Mouse (Mus musculus): ENCODE measurements around the gene Rhog. TPM values are rescaled to one million over a fixed set of nuclear protein-coding genes. Genes with fewer than 3 reads are reported as not detected.
A peak's percentile ranks its signal among the peaks of the same experiment; 100 is the strongest.
"Not testable (repeated sequence)": the region's sequence is repeated elsewhere in the genome, so short reads cannot be mapped to it uniquely, and the experiment has no call there.

Gene Rhog
- polyA plus RNA-seq, 1 experiment, result 62.6 TPM

DNA sequence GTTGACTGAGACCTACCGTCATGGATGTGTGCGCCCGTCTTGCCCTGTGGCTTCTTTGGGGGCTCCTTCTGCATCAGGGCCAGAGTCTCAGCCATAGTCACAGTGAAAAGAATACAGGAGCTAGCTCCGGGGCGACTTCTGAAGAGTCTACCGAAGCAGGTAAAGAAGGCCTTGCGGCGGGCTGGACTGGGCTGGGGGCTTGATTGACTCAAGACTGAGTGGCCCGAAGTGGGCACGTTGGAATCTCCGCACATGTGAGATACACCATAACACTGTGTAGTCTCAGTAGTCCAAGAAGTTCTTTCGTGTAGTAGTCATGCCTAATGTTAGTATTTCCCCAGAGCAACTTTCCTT lies 12.5 kb upstream of the Rhog start:
- Histone ChIP-seq H3K79me2 (ENCODE audit: control insufficient read depth, insufficient read depth) (peaks cover 4% of the 10 kb centered on the region), H3K4me2 (ENCODE audit: low read depth) (peak overlapping the region; percentile 66), H3ac (ENCODE audit: control insufficient read depth, insufficient read length) (no peak overlapping the region), H3K36me3 (ENCODE audit: control insufficient read depth, insufficient read depth) (no peaks in the 10 kb centered on the region), H3K4me3 (peak overlapping the region; percentile 34), H3K27me3 (ENCODE audit: control insufficient read depth, insufficient read depth, insufficient read length) (no peaks in the 10 kb centered on the region)
- TF ChIP-seq TCF3 (IDR thresholded peaks at IDR 0.05; ENCODE audit: insufficient read length, low read depth), result no peak
- no peak for TF ChIP-seq TCF12 (IDR thresholded peaks at IDR 0.05; ENCODE audit: insufficient read depth, poor library complexity, severe bottlenecking)
- no peak for TF ChIP-seq MYOG (IDR thresholded peaks at IDR 0.05; ENCODE audit: control insufficient read depth in 1 of 3, insufficient read depth in 1 of 3, insufficient read length in 2 of 3, low read depth in 2 of 3)
- TF ChIP-seq SRF (IDR thresholded peaks at IDR 0.05; ENCODE audit: control insufficient read depth, insufficient read length, low read depth), result no peak
- no peak for TF ChIP-seq POLR2A (IDR thresholded peaks at IDR 0.05; ENCODE audit: insufficient read length, low read depth)
- no peak for TF ChIP-seq POLR2AphosphoS2 (IDR thresholded peaks at IDR 0.05; ENCODE audit: insufficient read length, low read depth)
- TF ChIP-seq REST (IDR thresholded peaks at IDR 0.05; ENCODE audit: insufficient read depth, insufficient read length), result no peak
- no peak for TF ChIP-seq E2F4 (IDR thresholded peaks at IDR 0.05; ENCODE audit: insufficient read depth)
- no peak for TF ChIP-seq CEBPB (IDR thresholded peaks at IDR 0.05; ENCODE audit: insufficient read depth, poor library complexity, severe bottlenecking)
- no peak for TF ChIP-seq USF1 (IDR thresholded peaks at IDR 0.05; ENCODE audit: low read depth)
- no peak for TF ChIP-seq MAX (IDR thresholded peaks at IDR 0.05; ENCODE audit: low read depth)
- no peak for TF ChIP-seq MYOD1 (IDR thresholded peaks at IDR 0.05; ENCODE audit: control insufficient read depth in 1 of 3, insufficient read length in 2 of 3, low read depth in 2 of 3)

- TF ChIP-seq REST (IDR thresholded peaks at IDR 0.05; ENCODE audit: insufficient read depth, insufficient read length), result no peak
- TF ChIP-seq POLR2A (IDR thresholded peaks at IDR 0.05; ENCODE audit: insufficient read length, low read depth), result peak; percentile 45
- TF ChIP-seq E2F4 (IDR thresholded peaks at IDR 0.05; ENCODE audit: insufficient read depth), result no peak
- TF ChIP-seq TCF3 (IDR thresholded peaks at IDR 0.05; ENCODE audit: insufficient read length, low read depth), result no peak
- no peak for TF ChIP-seq MAX (IDR thresholded peaks at IDR 0.05; ENCODE audit: low read depth)
- peak in 1 of 3 experiments; percentile 16 for TF ChIP-seq MYOD1 (IDR thresholded peaks at IDR 0.05; ENCODE audit: control insufficient read depth in 1 of 3, insufficient read length in 2 of 3, low read depth in 2 of 3)
- no peak for TF ChIP-seq CEBPB (IDR thresholded peaks at IDR 0.05; ENCODE audit: insufficient read depth, poor library complexity, severe bottlenecking)
- peak; percentile 37 for TF ChIP-seq POLR2AphosphoS2 (IDR thresholded peaks at IDR 0.05; ENCODE audit: insufficient read length, low read depth)
- peak in 1 of 3 experiments; percentile 33 for TF ChIP-seq MYOG (IDR thresholded peaks at IDR 0.05; ENCODE audit: control insufficient read depth in 1 of 3, insufficient read depth in 1 of 3, insufficient read length in 2 of 3, low read depth in 2 of 3)
- no peak for TF ChIP-seq SRF (IDR thresholded peaks at IDR 0.05; ENCODE audit: control insufficient read depth, insufficient read length, low read depth)
- no peak for TF ChIP-seq USF1 (IDR thresholded peaks at IDR 0.05; ENCODE audit: low read depth)
- no peak for TF ChIP-seq TCF12 (IDR thresholded peaks at IDR 0.05; ENCODE audit: insufficient read depth, poor library complexity, severe bottlenecking)
- H3K36me3 ChIP-seq (ENCODE audit: control insufficient read depth, insufficient read depth), result no peaks in the 10 kb centered on the region
Measured at GRCm38 (mm10) chr7:102267601-102268394, 11.9 kb upstream of the Rhog start, which contains the start of gene Stim1. Stim1 (plus strand) TSS chr7:102267806.

DNA sequence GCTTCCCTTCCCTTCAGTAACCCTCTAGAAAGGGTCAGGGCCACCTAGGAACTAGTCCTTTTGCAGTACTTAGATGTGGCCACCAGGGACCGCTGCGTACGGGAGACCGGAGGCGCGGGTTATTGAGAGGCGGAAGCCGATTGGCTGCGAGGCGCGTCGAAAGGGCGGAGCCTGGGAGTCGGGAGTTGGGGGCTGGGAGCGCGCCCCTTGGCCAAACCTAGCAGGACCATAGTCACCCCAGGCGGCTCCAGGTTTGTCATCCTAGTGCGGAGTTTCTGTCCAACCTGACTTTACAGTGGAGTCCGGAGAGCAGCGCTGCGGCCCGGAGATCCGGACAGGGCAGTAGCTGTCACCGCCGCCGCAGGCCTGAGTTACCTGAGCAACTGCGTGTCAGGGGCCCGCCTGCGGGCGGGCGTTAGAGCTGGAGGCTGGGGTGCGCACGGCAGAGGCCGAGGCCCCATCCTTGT lies 11.3 kb upstream of the Rhog start:
- peak overlapping the region; percentile 34 for H3K4me3 ChIP-seq
- H3ac ChIP-seq (ENCODE audit: control insufficient read depth, insufficient read length), result peak overlapping the region; percentile 77
- TF ChIP-seq TCF12 (IDR thresholded peaks at IDR 0.05; ENCODE audit: insufficient read depth, poor library complexity, severe bottlenecking) (no peak), MYOD1 (IDR thresholded peaks at IDR 0.05; ENCODE audit: control insufficient read depth in 1 of 3, insufficient read length in 2 of 3, low read depth in 2 of 3) (no peak), E2F4 (IDR thresholded peaks at IDR 0.05; ENCODE audit: insufficient read depth) (peak; percentile 6), REST (IDR thresholded peaks at IDR 0.05; ENCODE audit: insufficient read depth, insufficient read length) (no peak), CEBPB (IDR thresholded peaks at IDR 0.05; ENCODE audit: insufficient read depth, poor library complexity, severe bottlenecking) (no peak), TCF3 (IDR thresholded peaks at IDR 0.05; ENCODE audit: insufficient read length, low read depth) (no peak), MAX (IDR thresholded peaks at IDR 0.05; ENCODE audit: low read depth) (no peak), USF1 (IDR thresholded peaks at IDR 0.05; ENCODE audit: low read depth) (no peak), POLR2AphosphoS2 (IDR thresholded peaks at IDR 0.05; ENCODE audit: insufficient read length, low read depth) (no peak)
- H3K36me3 ChIP-seq (ENCODE audit: control insufficient read depth, insufficient read depth), result no peaks in the 10 kb centered on the region
- H3K79me2 ChIP-seq (ENCODE audit: control insufficient read depth, insufficient read depth), result peaks cover 4% of the 10 kb centered on the region
- no peaks in the 10 kb centered on the region for H3K27me3 ChIP-seq (ENCODE audit: control insufficient read depth, insufficient read depth, insufficient read length)
- peak overlapping the region; percentile 68 for H3K4me2 ChIP-seq (ENCODE audit: low read depth)

More at GRCm38 (mm10) chr7:102267601-102268394, 11.9 kb upstream of the Rhog start, which contains the start of gene Stim1:
- Histone ChIP-seq H3K4me3 (peak within 1 kb of the TSS; percentile 34), H3K4me2 (ENCODE audit: low read depth) (peak within 1 kb of the TSS; percentile 68), H3K27me3 (ENCODE audit: control insufficient read depth, insufficient read depth, insufficient read length) (no peaks in the 10 kb centered on the region), H3ac (ENCODE audit: control insufficient read depth, insufficient read length) (peak within 1 kb of the TSS; percentile 77), H3K79me2 (ENCODE audit: control insufficient read depth, insufficient read depth) (peaks cover 4% of the 10 kb centered on the region)

- H3ac ChIP-seq (ENCODE audit: control insufficient read depth, insufficient read length), result no peak overlapping the region
- H3K4me2 ChIP-seq (ENCODE audit: low read depth), result peak overlapping the region; percentile 68
- TF ChIP-seq MYOD1 (IDR thresholded peaks at IDR 0.05; ENCODE audit: control insufficient read depth in 1 of 3, insufficient read length in 2 of 3, low read depth in 2 of 3), result peak in 2 of 3 experiments; percentile 12 to 17
- TF ChIP-seq MYOG (IDR thresholded peaks at IDR 0.05; ENCODE audit: control insufficient read depth in 1 of 3, insufficient read depth in 1 of 3, insufficient read length in 2 of 3, low read depth in 2 of 3), result peak in 1 of 3 experiments; percentile 81
- TF ChIP-seq REST (IDR thresholded peaks at IDR 0.05; ENCODE audit: insufficient read depth, insufficient read length), result no peak
- H3K27me3 ChIP-seq (ENCODE audit: control insufficient read depth, insufficient read depth, insufficient read length), result no peaks in the 10 kb centered on the region
- H3K79me2 ChIP-seq (ENCODE audit: control insufficient read depth, insufficient read depth), result peaks cover 4% of the 10 kb centered on the region
- H3K36me3 ChIP-seq (ENCODE audit: control insufficient read depth, insufficient read depth), result no peaks in the 10 kb centered on the region
- H3K4me3 ChIP-seq, result peak overlapping the region; percentile 34
Measured at GRCm38 (mm10) chr7:102266401-102267042, 10.7 kb upstream of the Rhog start.

DNA sequence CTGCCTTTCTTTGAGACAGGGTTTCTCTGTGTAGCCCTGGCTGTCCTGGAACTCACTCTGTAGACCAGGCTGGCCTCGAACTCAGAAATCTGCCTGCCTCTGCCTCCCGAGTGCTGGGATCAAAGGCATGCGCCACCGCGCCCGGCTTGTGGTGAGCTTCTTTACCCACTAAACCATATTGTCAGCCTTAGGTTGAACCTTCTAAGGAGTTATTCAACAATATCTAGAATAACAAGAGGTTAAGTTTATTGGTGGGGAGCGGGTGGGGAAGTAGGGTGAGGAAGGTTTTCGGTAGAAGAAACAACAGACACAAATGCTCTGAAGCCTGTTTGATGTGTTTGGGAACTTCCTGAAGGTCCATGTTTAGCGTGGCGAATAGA lies 10.2 kb upstream of the Rhog start:
- not testable (repeated sequence) for H3K36me3 ChIP-seq (ENCODE audit: control insufficient read depth, insufficient read depth); H3K79me2 ChIP-seq (ENCODE audit: control insufficient read depth, insufficient read depth); H3ac ChIP-seq (ENCODE audit: control insufficient read depth, insufficient read length); H3K27me3 ChIP-seq (ENCODE audit: control insufficient read depth, insufficient read depth, insufficient read length)
- H3K4me3 ChIP-seq, result peak overlapping the region; percentile 34
- H3K4me2 ChIP-seq (ENCODE audit: low read depth), result peak overlapping the region; percentile 68

Data from myocyte (in vitro differentiated cells).